Mouse (Mus musculus) embryonic stem cell, embryonic (primary cell): ENCODE data around the gene S1pr3.

Experiments
- CTCF ChIA-PET, 4 experiments: fragments of 300-600 bp in 2 of 4; fragments of 350-600 bp in 2 of 4; sonication (Branson Sonifier 250); formaldehyde crosslinking; loops; one replicate each; lab custom pipeline; 2022; ENCODE audit warnings: inconsistent platforms in 2 of 4; lab: Charles Lee
- POLR2A ChIA-PET, 4 experiments: fragments of 300-600 bp in 2 of 4; fragments of 350-600 bp in 2 of 4; sonication (Branson Sonifier 250); formaldehyde crosslinking; loops; one replicate each; lab custom pipeline; 2022; ENCODE audit warnings: antibody characterized with exemption in 4 of 4, inconsistent platforms in 1 of 4; lab: Charles Lee

Gene S1pr3

GRCm38 (mm10) chr13:51399562-51399961 lies 8.9 kb upstream of the S1pr3 start:
- ChIA-PET POLR2A (interaction anchor here in 2 of 4 experiments (0.7 to 2.6 kb wide), 4 partner anchors 9 to 243 kb away, joined by 3 to 10 read pairs (median 4); partner anchors contain the start of gene S1pr3 (in 1 of the 2)), CTCF (interaction anchor here in 2 of 4 experiments (0.9 to 1.2 kb wide), 2 partner anchors 25 kb away, joined by 3 to 5 read pairs; no protein-coding TSS in a partner anchor)

DNA sequence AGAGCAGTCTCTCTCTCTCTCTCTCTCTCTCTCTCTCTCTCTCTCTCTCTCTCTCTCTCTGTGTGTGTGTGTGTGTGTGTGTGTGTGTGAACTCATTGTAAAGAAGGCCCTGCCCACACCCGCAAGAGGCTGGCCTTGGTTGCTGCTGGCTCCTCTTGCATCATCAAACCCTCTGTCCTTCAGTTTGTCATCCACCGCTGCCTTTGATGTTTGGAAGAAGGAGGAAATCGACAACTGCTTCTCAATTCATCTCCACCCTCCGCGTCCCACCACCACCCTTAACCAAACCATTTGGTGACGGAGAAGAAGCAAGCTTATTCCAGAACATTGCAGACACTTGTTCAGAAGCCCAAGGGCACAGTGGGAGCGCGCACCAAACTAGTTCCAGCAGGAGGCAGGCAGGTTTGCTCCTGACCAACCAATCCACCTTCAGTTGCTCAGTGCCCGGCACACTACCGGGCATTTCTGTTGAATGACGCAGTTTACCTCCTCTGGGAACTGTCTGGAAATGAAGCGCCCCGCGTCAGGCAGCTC lies 8.2 kb upstream of the S1pr3 start:
- POLR2A ChIA-PET: interaction anchor here (0.6 to 2.6 kb wide), 17 partner anchors 8 to 1738 kb away, joined by 3 to 10 read pairs (median 4); partner anchors contain the start of gene S1pr3 (in 1 of the 4)

DNA sequence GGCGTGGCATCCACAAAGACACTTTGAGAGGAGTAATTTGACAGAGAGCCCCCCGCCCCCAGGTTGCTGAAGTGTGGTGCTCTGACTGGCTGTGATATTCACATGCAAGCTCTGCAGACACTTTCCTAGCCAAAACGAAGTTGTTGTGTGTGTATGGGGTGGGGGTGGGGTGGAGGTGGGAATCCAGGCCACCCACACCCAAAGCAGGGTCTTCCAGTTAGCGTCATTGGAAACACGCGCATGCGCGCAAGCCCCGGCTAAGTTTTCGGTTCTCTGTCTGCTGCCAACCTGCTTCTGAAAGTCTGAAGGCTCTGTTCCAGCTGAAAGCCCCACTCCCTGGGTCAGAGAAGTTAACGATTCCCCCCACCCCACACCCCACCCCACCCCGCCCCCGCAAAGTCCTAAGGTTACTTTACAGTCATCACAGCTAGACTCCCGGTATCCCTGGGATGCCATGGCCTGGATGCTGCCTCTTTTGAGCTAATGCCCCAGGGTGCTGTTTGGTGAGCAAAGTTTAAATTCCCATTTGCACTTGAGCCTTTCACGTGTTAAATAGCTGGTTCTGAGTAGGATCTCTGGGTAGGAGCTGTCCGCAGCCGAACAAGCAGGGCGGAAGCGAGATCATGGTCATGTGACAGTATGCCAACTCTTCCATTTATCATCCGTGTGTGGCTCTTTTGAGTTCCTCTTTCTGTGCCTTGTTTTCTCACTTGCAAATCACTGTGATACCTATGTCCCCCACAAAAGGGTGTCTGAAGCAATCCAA lies 7.5 kb upstream of the S1pr3 start:
- POLR2A ChIA-PET: interaction anchor here (0.6 to 2.6 kb wide), 15 partner anchors 7 to 1738 kb away, joined by 3 to 10 read pairs (median 4); partner anchors contain the start of gene S1pr3 (in 1 of the 4)

More for the DNA sequence above, 8.2 kb upstream of the S1pr3 start:
- CTCF ChIA-PET: interaction anchor here (0.5 to 1.2 kb wide), 10 partner anchors 10 to 514 kb away, joined by 3 to 5 read pairs (median 4); no protein-coding TSS in a partner anchor

GRCm38 (mm10) chr13:51404566-51404965 lies 3.9 kb upstream of the S1pr3 start:
- ChIA-PET CTCF (no interaction called here), POLR2A (no interaction called here)

More for the DNA sequence above, 7.5 kb upstream of the S1pr3 start:
- CTCF ChIA-PET: interaction anchor here (0.5 to 1.2 kb wide), 10 partner anchors 9 to 515 kb away, joined by 3 to 5 read pairs (median 4); no protein-coding TSS in a partner anchor

DNA sequence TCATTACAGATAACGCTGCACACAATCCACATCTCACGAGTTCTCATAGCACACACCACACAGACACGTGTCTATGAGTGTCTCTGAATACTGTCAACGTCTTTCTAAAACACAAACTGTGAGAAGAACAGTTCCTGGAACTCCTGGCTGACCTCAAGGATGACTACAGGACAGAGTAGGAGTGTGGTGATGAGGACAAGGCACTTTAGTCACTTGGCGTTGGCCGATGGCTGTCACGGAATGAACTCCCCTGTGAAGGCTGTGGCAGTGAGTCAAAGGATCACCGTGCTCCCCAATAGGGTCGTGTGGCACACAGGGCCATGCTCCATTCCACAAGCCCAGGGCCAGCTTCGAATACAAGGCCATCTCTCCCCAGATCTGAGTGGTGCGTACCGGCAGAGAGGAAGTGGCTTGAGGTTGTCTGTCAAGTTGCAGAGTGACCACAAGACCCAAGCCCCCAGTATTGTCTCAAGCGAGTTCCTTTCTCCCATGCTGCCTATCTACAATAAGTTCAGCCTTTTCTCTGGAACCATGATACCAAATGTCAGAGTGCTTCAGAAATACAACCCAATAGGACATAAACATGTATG lies 2.6 kb upstream of the S1pr3 start:
- ChIA-PET POLR2A (no interaction called here), CTCF (no interaction called here)

GRCm38 (mm10) chr13:51407541-51408217 lies 760 bp upstream of the S1pr3 start:
- CTCF ChIA-PET: interaction anchor here (0.8 to 3.4 kb wide), 8 partner anchors 10 to 442 kb away, joined by 3 to 17 read pairs (median 5); no protein-coding TSS in a partner anchor
- POLR2A ChIA-PET: interaction anchor here (0.5 to 2.4 kb wide), 9 partner anchors 8 to 591 kb away, joined by 3 to 10 read pairs (median 3); no protein-coding TSS in a partner anchor

- ChIA-PET CTCF (interaction anchor here (0.6 to 3.4 kb wide), 5 partner anchors 9 to 446 kb away, joined by 3 to 17 read pairs (median 3); partner anchors contain the start of gene Nxnl2 (in 1 of the 4)), POLR2A (interaction anchor here in 1 of 4 experiments (0.6 to 0.7 kb wide), 2 partner anchors 196 to 253 kb away, joined by 3 to 4 read pairs; no protein-coding TSS in a partner anchor)
Measured at GRCm38 (mm10) chr13:51409936-51410481, 1.6 kb downstream of the S1pr3 start.

GRCm38 (mm10) chr13:51411243-51411642 lies 2.8 kb downstream of the S1pr3 start:
- POLR2A ChIA-PET: no interaction called here

GRCm38 (mm10) chr13:51411696-51412430 lies 3.4 kb downstream of the S1pr3 start:
- ChIA-PET POLR2A (interaction anchor here in 1 of 4 experiments (2.1 kb wide), 1 partner anchor 11 kb away, joined by 6 read pairs; no protein-coding TSS in a partner anchor), CTCF (interaction anchor here in 2 of 4 experiments (0.7 to 1.2 kb wide), 2 partner anchors 23 to 462 kb away, joined by 3 to 4 read pairs; no protein-coding TSS in a partner anchor)

More at GRCm38 (mm10) chr13:51411243-51411642, 2.8 kb downstream of the S1pr3 start:
- CTCF ChIA-PET: no interaction called here

DNA sequence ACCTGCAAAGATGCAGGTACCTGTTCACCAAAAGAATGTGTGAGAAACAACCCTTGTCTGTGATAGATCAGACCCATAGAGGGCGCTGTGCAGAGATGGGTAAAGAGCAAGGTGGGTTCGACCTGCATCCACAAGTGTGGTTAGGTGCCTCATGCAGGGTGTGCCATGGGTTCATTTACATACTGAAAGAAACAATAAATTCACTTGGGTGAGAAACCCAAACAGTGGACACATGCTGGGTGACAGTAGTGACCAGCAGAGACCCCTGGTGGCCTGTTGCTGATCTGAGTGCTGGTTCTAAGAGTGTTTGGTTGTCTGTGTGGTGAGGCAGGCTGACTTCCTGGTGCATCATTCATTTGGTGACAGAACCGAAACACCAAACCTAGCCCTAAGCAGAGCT lies 5.0 kb downstream of the S1pr3 start:
- ChIA-PET POLR2A (interaction anchor here in 2 of 4 experiments (1.0 to 2.1 kb wide), 3 partner anchors 13 to 243 kb away, joined by 3 to 6 read pairs (median 6); no protein-coding TSS in a partner anchor), CTCF (interaction anchor here in 3 of 4 experiments (0.8 to 2.2 kb wide), 3 partner anchors 12 to 464 kb away, joined by 3 to 12 read pairs (median 6); no protein-coding TSS in a partner anchor)

- ChIA-PET CTCF (interaction anchor here in 1 of 4 experiments (0.6 to 1.4 kb wide), 2 partner anchors 109 to 245 kb away, joined by 3 read pairs; no protein-coding TSS in a partner anchor), POLR2A (interaction anchor here in 2 of 4 experiments (0.6 to 1.1 kb wide), 4 partner anchors 8 to 451 kb away, joined by 3 to 4 read pairs (median 3); partner anchors contain the start of gene S1pr3 (in 1 of the 2))
Measured at GRCm38 (mm10) chr13:51416727-51417126, 8.3 kb downstream of the S1pr3 start.

DNA sequence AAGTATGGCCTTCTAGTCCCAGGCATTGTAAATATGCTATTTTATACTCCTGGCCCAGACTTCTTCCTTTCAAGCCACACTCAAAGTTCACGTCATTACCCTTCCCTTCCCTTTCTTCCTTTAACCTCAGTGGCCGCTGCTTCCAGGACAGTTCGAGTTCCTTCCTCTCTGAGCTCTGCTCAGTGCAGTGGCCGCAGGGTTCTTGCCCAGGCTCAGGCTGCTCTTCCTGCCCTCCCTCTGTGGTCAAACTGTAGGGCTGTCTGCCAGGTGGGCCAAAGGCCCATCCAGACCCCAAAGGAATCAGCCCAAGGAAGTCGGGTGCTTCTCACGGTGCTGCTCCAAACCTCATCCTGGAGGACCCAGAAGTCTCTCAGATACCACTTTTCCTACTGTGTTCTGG lies 9.4 kb downstream of the S1pr3 start:
- CTCF ChIA-PET: interaction anchor here in 3 of 4 experiments (0.6 to 1.7 kb wide), 18 partner anchors 10 to 460 kb away, joined by 3 to 8 read pairs (median 3); partner anchors contain the start of genes S1pr3 (in 2 of the 3) and Nxnl2 (in 1 of the 3)

GRCm38 (mm10) chr13:51418268-51418941 lies 10.0 kb downstream of the S1pr3 start:
- ChIA-PET POLR2A (interaction anchor here (0.7 to 1.2 kb wide), 4 partner anchors 10 to 453 kb away, joined by 3 read pairs; partner anchors contain the start of gene S1pr3 (in 2 of the 4)), CTCF (interaction anchor here in 3 of 4 experiments (0.6 to 1.7 kb wide), 17 partner anchors 10 to 461 kb away, joined by 3 to 8 read pairs (median 3); partner anchors contain the start of genes S1pr3 (in 2 of the 3) and Nxnl2 (in 1 of the 3))

More for the DNA sequence above, 9.4 kb downstream of the S1pr3 start:
- POLR2A ChIA-PET: interaction anchor here (0.7 to 1.2 kb wide), 4 partner anchors 9 to 453 kb away, joined by 3 read pairs; partner anchors contain the start of gene S1pr3 (in 2 of the 4)

DNA sequence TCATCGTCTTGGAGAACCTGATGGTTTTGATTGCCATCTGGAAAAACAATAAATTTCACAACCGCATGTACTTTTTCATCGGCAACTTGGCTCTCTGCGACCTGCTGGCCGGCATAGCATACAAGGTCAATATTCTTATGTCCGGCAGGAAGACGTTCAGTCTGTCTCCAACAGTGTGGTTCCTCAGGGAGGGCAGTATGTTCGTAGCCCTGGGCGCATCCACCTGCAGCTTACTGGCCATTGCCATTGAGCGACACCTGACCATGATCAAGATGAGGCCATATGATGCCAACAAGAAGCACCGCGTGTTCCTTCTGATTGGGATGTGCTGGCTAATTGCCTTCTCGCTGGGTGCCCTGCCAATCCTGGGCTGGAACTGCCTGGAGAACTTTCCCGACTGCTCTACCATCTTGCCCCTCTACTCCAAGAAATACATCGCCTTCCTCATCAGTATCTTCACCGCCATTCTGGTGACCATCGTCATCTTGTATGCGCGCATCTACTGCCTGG lies 10.6 kb downstream of the S1pr3 start:
- CTCF ChIA-PET: interaction anchor here in 3 of 4 experiments (1.0 to 1.7 kb wide), 4 partner anchors 11 to 454 kb away, joined by 3 to 8 read pairs (median 4); partner anchors contain the start of gene S1pr3 (in 1 of the 3)
- POLR2A ChIA-PET: no interaction called here

GRCm38 (mm10) chr13:51419501-51419900 lies 11.1 kb downstream of the S1pr3 start:
- POLR2A ChIA-PET: no interaction called here
- CTCF ChIA-PET: interaction anchor here in 1 of 4 experiments (1.7 kb wide), 1 partner anchor 455 kb away, joined by 8 read pairs; no protein-coding TSS in a partner anchor
